Mouse (Mus musculus) liver, adult 2 months (tissue): ENCODE measurements around the gene Rnd2.

Experiments used
- CTCF ChIP-seq: fragments of 200-500 bp; IDR thresholded peaks from 2 replicates; pipeline ENCODE4 v1.5.1; 2011; ENCODE audit warnings: low read depth, low read length, control low read depth
- POLR2A ChIP-seq: fragments of 200-500 bp; IDR thresholded peaks from 2 replicates; pipeline ENCODE4 v1.6.1; 2011; ENCODE audit warnings: low read length, control low read depth; ENCODE audit not compliant: insufficient read depth; ENCODE audit errors: extremely low read depth

GRCm38 (mm10) chr11:101465869-101466551, 1.2 kb downstream of the Rnd2 start, which contains the start of gene Vat1:
- TF ChIP-seq CTCF = no peak
- peak; percentile 37; the same call in 1 of the 2 replicates for TF ChIP-seq POLR2A
